Mouse (Mus musculus) T-helper 1 cell (primary cell): ENCODE results near the gene Trmt13.
"Not testable (repeated sequence)": the region's sequence is repeated elsewhere in the genome, so short reads cannot be mapped to it uniquely, and the experiment has no call there.

Experiments
- in situ Hi-C: fragments of 300-600 bp; cut with MboI, MseI; formaldehyde crosslinking; loops from one replicate; pipeline ENCODE4 v1.15.1; 2025; ENCODE audit warnings: high pct_unique_total_duplicates

The Trmt13 gene

DNA sequence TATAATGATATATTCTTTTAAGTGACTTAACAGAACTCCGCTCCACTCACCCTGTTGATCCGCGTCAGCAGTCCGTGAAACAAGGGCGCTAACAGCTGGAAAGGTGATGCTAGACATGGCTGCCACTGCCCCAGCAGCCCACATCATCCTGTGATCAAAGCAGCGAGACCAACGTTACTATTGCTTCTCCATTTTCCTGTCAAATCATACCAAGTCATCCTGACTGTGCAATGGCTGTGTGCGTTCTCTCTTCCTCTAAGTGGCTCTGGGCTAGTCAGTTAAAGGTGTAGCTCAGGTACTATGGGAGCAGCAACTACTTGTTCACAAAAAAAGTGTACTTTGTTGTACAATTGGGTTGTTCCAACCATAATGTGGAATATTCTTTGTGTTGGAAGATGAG lies 20.5 kb upstream of the Trmt13 start:
- in situ Hi-C loops: no loop called here

GRCm38 (mm10) chr3:116634091-116634490 lies 19.7 kb upstream of the Trmt13 start:
- in situ Hi-C loops: no loop called here

DNA sequence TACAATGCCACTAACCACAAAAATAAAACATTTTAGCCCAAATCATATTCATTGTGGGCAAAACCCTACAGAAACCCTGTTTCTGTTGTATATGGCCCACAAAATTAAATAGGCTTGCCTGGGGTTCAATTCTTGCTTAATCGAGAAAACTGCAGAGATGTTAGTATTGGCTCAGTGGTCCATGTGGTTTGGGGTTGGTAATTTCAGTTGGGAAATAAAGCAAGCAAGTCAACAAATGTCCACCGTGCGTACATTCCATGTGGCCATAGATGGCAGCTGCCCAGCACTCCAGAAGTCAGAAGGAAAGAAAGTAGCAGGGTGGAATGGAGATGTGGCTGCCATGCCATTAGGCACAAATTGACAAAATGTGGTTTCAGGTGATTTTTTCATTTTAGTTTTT lies 18.6 kb upstream of the Trmt13 start:
- in situ Hi-C loops: no loop called here

DNA sequence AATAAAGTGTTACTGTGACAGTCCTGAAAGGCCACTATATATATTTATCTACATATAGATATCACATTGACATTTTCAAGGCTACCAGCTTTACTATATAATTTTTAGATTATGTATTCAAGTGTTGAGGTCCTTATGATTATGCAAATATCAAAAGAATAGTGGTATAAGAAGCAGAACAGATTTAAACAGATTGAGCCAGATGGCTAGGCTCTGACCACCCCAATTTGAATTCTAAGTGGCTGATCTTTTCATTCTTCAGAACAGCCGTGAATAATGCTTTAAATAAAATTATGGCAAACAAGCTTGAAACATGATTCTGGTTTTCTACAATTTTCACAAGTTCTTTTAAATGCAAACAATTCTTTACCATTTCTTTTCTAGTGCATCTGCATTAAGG lies 17.1 kb upstream of the Trmt13 start:
- in situ Hi-C loops: no loop called here

DNA sequence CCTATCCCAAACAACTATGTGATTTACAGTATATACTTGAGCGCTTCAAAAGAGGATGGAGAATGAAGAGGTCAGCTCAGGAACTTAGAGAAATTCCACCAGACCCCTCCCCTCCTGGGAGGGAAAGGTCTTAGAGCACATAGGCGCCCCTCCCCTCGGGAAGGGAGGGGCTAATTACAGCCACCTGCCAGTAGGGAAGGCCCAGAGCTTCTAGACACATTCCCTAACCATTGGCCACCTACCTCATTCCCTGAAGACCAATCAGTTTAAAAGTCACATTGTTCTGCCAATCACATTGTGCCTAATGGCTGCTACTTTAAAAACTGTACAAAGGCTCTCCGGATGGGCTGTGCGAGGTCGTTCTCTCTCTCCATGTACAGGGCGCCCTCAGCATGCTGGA lies 8.3 kb upstream of the Trmt13 start:
- in situ Hi-C loops: no loop called here

- in situ Hi-C loops: no loop called here
Observed at GRCm38 (mm10) chr3:116620636-116621370, 6.4 kb upstream of the Trmt13 start.

DNA sequence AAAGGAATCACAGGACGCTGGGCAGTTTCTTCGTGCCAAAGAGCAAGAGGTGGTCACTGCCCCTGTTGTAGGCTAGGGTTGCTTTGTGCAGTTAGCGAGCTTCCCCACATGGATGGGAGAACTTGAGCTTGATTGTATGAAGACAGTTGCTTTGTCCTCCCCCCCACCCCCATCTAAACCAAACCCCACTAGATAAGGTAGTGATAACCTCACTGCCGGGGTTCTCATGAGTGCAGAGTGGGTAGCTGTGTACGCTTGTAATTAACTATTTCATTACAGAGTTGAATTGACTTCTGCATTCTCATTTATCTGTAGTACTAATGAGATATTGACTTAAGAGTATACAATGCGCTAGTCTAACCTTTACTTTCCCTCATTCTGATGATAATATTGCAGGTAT lies 4.5 kb upstream of the Trmt13 start:
- in situ Hi-C loops: no loop called here

- in situ Hi-C loops: no loop called here
Observed at GRCm38 (mm10) chr3:116615318-116616068, 1.1 kb upstream of the Trmt13 start.

GRCm38 (mm10) chr3:116604570-116604969 lies 9.8 kb downstream of the Trmt13 start:
- in situ Hi-C loops: no loop called here

GRCm38 (mm10) chr3:116601781-116602180 lies 12.6 kb downstream of the Trmt13 start:
- in situ Hi-C loops: no loop called here

GRCm38 (mm10) chr3:116601005-116601404 lies 13.4 kb downstream of the Trmt13 start:
- in situ Hi-C loops: no loop called here

DNA sequence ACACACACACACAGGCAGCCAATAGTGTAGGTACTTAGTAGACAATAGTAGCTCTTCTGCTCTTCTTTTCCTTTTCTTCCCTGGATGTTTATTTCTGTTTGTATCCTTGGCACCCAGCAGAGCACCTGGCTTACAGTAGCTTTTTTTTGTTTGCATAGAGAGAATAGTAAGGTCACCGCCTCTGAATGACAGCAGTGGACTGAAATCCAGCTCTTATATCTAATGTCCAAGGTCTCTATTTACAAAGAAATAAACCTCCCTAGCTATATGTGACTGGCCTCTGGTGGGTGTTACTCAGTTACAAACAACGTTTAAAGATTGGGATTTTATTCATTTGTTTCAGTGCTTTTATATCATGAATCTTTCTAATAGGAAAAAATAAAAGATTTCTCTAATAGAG lies 14.7 kb downstream of the Trmt13 start:
- in situ Hi-C loops: no loop called here

DNA sequence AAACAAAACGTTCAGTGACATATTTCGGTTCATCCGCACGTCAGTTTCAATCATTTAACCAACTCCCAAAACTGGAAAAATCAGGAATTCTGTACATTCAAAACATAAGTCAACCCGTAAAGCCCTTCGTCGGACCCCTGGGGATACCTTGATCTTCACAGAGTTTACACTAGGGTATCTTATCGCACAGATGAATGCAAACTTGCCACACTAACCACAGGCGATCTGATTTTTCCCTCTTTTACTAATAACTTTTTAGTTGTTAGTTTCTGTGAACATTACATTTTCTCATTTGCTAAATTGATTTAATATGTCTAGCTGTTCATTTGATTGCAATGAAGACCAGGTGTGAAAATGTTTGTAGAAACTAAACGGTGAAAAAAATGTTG lies 18.8 kb downstream of the Trmt13 start:
- in situ Hi-C loops: no loop called here

DNA sequence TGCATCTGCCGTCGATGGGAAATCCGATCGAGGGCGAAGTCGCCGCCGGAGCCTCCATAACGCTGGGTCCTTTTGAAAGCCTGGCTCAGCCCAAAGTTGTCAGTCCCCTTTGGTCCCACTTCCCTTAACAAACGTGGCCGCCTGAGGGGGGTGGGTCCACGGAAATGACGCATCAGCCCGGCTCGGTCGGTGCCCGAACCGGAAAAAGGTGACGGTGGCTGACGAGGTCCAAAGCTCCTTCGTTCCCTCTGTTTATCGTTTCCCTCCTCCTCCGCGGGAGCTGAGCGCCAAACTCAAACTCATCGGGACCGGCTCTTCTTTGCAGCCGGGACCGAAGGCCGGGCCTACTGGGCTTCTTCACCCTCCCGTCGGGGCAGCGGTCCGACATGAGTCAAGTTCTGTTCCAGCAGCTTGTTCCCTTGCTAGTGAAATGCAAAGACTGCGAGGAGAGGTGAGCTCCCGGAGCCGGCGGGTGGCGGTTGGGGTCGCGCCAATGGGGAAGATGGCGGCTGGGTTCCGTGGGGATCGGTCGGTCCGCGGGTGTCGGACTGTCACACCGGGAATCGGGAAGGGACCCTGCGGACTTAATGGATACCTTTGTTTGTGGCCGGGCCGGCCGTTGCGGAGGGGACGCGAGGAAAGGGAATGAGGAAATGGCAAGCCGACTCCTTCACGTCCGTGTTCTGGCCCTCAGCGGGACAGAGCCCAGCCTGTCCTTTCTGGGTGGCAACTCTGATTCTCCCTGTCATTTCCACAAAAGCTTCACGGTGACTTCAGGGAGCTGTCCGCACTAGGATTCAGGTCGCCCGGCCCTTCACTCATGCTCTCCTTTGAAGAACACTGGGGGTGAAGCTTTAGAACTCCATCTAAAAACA lies 19.4 kb downstream of the Trmt13 start, which contains the start of gene Sass6:
Sass6 (plus strand) TSS at position 255 of the 875 bp plus-strand sequence.
- in situ Hi-C loops: no loop called here

GRCm38 (mm10) chr3:116594076-116594727 lies 20.2 kb downstream of the Trmt13 start:
- in situ Hi-C loops: no loop called here

DNA sequence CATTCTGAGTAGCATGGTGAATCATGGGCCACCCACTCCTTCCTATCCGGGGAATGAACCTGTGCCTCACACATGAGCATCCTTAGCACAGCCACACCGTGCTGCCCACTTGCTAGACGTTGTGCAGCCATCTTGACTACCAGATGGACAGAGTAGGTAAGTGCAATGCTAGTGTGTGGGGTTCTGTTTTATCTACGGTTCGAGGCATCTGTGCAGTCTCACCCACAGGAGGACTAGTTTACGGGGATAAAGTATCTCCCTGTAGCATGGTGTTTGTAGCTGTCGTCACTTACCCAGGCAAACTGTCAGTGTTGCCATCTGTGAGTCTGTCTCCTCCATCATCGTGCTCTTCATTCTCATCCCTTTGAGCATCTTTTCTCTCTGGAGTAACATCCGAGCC lies 32.2 kb downstream of the Trmt13 start:
- in situ Hi-C loops: no loop called here

- in situ Hi-C loops: loop anchor here (5.0 kb wide), 1 partner anchor 55 kb away; no protein-coding TSS in a partner anchor
Observed at GRCm38 (mm10) chr3:116577286-116577685, 37.1 kb downstream of the Trmt13 start.

- in situ Hi-C loops: no loop called here
Observed at GRCm38 (mm10) chr3:116570628-116571027, 43.8 kb downstream of the Trmt13 start.

- in situ Hi-C loops: no loop called here
Observed at GRCm38 (mm10) chr3:116563095-116563492, 51.3 kb downstream of the Trmt13 start.

GRCm38 (mm10) chr3:116562408-116563094 lies 51.8 kb downstream of the Trmt13 start, which contains the start of gene Lrrc39:
TSS of gene Lrrc39 (plus strand) at chr3:116562973.
- in situ Hi-C loops: no loop called here

DNA sequence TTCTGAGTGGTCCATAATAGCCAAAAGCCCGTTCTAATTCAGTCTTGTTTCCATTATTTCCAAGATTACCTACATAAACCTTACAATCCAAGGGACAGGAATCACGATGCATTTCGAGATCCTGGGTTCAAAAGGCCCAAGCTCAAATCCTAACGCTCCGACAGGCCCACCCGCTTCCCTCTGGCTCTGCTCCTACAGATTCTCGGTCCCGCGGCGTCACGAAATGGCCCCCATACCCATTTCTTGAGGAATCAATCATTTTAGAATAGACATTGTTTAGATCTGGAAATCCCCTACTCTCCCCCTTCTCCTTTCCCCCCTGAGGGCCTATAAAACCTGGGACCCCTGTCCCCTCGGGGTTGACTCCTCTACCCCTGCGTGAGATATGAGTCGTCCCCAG lies 53.1 kb downstream of the Trmt13 start:
- in situ Hi-C loops: not testable (repeated sequence)
